Mouse (Mus musculus) MEL (cell line): ENCODE results near the gene Usp39. TPM values are rescaled to one million over a fixed set of nuclear protein-coding genes. Genes with fewer than 3 reads are reported as not detected.

Experiments
- DNase-seq: peaks from one replicate; pipeline ENCODE4 v3.0.0; 2011; ENCODE audit warnings: low read depth, low spot score
- H3K27ac ChIP-seq: 2 replicates; pipeline ENCODE4 v1.5.1; 2012; ENCODE audit warnings: low read depth, mild to moderate bottlenecking, control low read depth, low read length, moderate library complexity; ENCODE audit not compliant: control insufficient read depth
- H3K27me3 ChIP-seq, 2 experiments: fragments of 150-350 bp in 1 of 2; sonication (generic) in 1 of 2; 2 replicates each; pipeline ENCODE4 v1.6.1; 2012; ENCODE audit warnings: low read length in 2 of 2, mild to moderate bottlenecking in 2 of 2, improper control_type of control experiment in 1 of 2, moderate library complexity in 1 of 2; ENCODE audit not compliant: insufficient read depth in 2 of 2, control insufficient read depth in 1 of 2
- H3K36me3 ChIP-seq, 2 experiments: 2 replicates each; pipeline ENCODE4 v1.6.1; 2012 to 2014; ENCODE audit warnings: low read length in 2 of 2, improper control_type of control experiment in 1 of 2, inconsistent platforms in 1 of 2, mild to moderate bottlenecking in 1 of 2; ENCODE audit not compliant: insufficient read depth in 2 of 2, control insufficient read depth in 1 of 2
- H3K4me1 ChIP-seq, 2 experiments: fragments of 150-350 bp in 1 of 2; sonication (generic) in 1 of 2; 2 replicates each; pipeline ENCODE4 v1.6.1; 2012; ENCODE audit warnings: low read length in 2 of 2, improper control_type of control experiment in 1 of 2, mild to moderate bottlenecking in 1 of 2; ENCODE audit not compliant: insufficient read depth in 2 of 2, control insufficient read depth in 1 of 2
- H3K4me3 ChIP-seq, 2 experiments: fragments of 150-350 bp in 1 of 2; sonication (generic) in 1 of 2; 2 replicates each; pipeline ENCODE4 v1.5.1; 2012; ENCODE audit warnings: low read depth in 2 of 2, low read length in 2 of 2, mild to moderate bottlenecking in 2 of 2, moderate library complexity in 2 of 2, control low read depth in 1 of 2, improper control_type of control experiment in 1 of 2; ENCODE audit not compliant: control insufficient read depth in 1 of 2, insufficient read depth in 1 of 2
- H3K79me2 ChIP-seq: 2 replicates; pipeline ENCODE4 v1.6.1; 2012; ENCODE audit warnings: mild to moderate bottlenecking, low read length, moderate library complexity; ENCODE audit not compliant: control insufficient read depth, poor library complexity, insufficient read depth
- H3K9ac ChIP-seq: 2 replicates; pipeline ENCODE4 v1.6.1; 2012; ENCODE audit warnings: low read depth, mild to moderate bottlenecking, control low read depth, low read length, moderate library complexity; ENCODE audit not compliant: control insufficient read depth, poor library complexity, severe bottlenecking
- H3K9me3 ChIP-seq: fragments of 150-350 bp; sonication (generic); replicated peaks from 2 replicates; pipeline ENCODE4 v1.6.1; 2012; ENCODE audit warnings: mild to moderate bottlenecking, low read length, improper control_type of control experiment, moderate library complexity; ENCODE audit not compliant: insufficient read depth
- BHLHE40 ChIP-seq: IDR thresholded peaks from 2 replicates; pipeline ENCODE4 v1.6.1; 2012; ENCODE audit warnings: low read depth, mild to moderate bottlenecking, inconsistent platforms, low read length, improper control_type of control experiment, borderline replicate concordance
- CHD1 ChIP-seq: IDR thresholded peaks from 2 replicates; pipeline ENCODE4 v1.6.1; 2012; ENCODE audit warnings: low read depth, mild to moderate bottlenecking, inconsistent platforms, low read length, improper control_type of control experiment
- CHD2 ChIP-seq: IDR thresholded peaks from 2 replicates; pipeline ENCODE4 v1.6.1; 2011; ENCODE audit warnings: low read length, improper control_type of control experiment
- E2F4 ChIP-seq: IDR thresholded peaks from 2 replicates; pipeline ENCODE4 v1.6.1; 2011; ENCODE audit warnings: low read depth, low read length, improper control_type of control experiment, borderline replicate concordance
- ETS1 ChIP-seq: IDR thresholded peaks from 2 replicates; pipeline ENCODE4 v1.6.1; 2012; ENCODE audit warnings: low read depth, mild to moderate bottlenecking, inconsistent platforms, low read length, improper control_type of control experiment, moderate library complexity
- JUND ChIP-seq: IDR thresholded peaks from 2 replicates; pipeline ENCODE4 v1.6.1; 2011; ENCODE audit warnings: low read depth, mild to moderate bottlenecking, improper control_type of control experiment, low read length
- MAFK ChIP-seq: IDR thresholded peaks from 2 replicates; pipeline ENCODE4 v1.6.1; 2011; ENCODE audit warnings: low read depth, mild to moderate bottlenecking, low read length, improper control_type of control experiment, borderline replicate concordance
- MAX ChIP-seq: IDR thresholded peaks from 2 replicates; pipeline ENCODE4 v1.6.1; 2011; ENCODE audit warnings: low read length, improper control_type of control experiment
- MAZ ChIP-seq: IDR thresholded peaks from 2 replicates; pipeline ENCODE4 v1.6.1; 2012; ENCODE audit warnings: low read depth, mild to moderate bottlenecking, inconsistent platforms, low read length, improper control_type of control experiment
- NRF1 ChIP-seq: IDR thresholded peaks from 2 replicates; pipeline ENCODE4 v1.6.1; 2014; ENCODE audit warnings: low read depth, mild to moderate bottlenecking, inconsistent platforms, low read length, improper control_type of control experiment, moderate library complexity; ENCODE audit not compliant: poor library complexity, insufficient read depth, severe bottlenecking
- POLR2A ChIP-seq, 2 experiments: IDR thresholded peaks; 2 replicates each; pipeline ENCODE4 v1.6.1; 2011 to 2012; ENCODE audit warnings: low read length in 2 of 2, mild to moderate bottlenecking in 2 of 2, control low read depth in 1 of 2, improper control_type of control experiment in 1 of 2, low read depth in 1 of 2, moderate library complexity in 1 of 2; ENCODE audit not compliant: control insufficient read depth in 1 of 2, insufficient read depth in 1 of 2, poor library complexity in 1 of 2
- POLR2AphosphoS2 ChIP-seq: IDR thresholded peaks from 2 replicates; pipeline ENCODE4 v1.6.1; 2011; ENCODE audit warnings: low read length, improper control_type of control experiment
- RCOR1 ChIP-seq: IDR thresholded peaks from 2 replicates; pipeline ENCODE4 v1.6.1; 2012; ENCODE audit warnings: low read depth, mild to moderate bottlenecking, inconsistent platforms, low read length, improper control_type of control experiment
- TBP ChIP-seq: IDR thresholded peaks from 2 replicates; pipeline ENCODE4 v1.8.0; 2011; ENCODE audit warnings: low read depth, low read length, improper control_type of control experiment
- ZNF384 ChIP-seq: IDR thresholded peaks from 2 replicates; pipeline ENCODE4 v1.6.1; 2012; ENCODE audit warnings: low read depth, mild to moderate bottlenecking, inconsistent platforms, low read length, improper control_type of control experiment
- polyA plus RNA-seq, 2 experiments: library from polyadenylated mRNA; stranded (reverse) in 1 of 2; unstranded in 1 of 2; fragments of >175 nt in 1 of 2; fragments of >200 nt in 1 of 2; gene quantifications; 2 replicates each; pipeline versions ENCODE4 v1.2.1 to v1.2.4; 2012; ENCODE audit warnings: low replicate concordance in 2 of 2, low read depth in 1 of 2; ENCODE audit not compliant: insufficient read length in 2 of 2, insufficient read depth in 1 of 2, missing spikeins in 1 of 2
- total RNA-seq: library from RNA; depleted of rRNA; stranded (reverse); fragments of 300-350 nt; gene quantifications from 2 replicates; pipeline ENCODE4 v1.2.3, GENCODE M21; 2012

Usp39 gene
- total and polyA plus RNA-seq, 3 experiments, result 103 to 106 TPM; not detected in 1

DNA sequence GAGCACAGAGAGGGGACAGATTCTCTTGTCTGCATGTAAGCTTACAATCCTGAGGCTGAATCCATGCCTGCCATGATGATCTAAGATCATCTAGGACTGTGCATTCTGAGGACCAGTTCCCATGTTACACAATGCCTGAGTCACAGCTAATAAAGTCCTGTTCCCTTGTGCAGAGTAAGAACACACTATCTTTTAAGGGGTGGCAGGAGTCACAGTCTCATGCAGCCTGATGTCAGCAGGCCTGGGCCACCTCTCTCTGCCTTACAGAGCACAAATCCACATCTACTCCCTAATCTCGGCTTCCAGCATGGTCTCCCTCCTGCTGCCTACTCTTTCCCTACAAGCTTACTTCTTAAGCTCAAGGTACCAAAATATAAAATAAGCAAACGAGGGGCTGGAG lies 29.6 kb downstream of the Usp39 start:
- TF ChIP-seq CHD1 (no peak), MAZ (no peak), ETS1 (no peak), POLR2AphosphoS2 (0 out of 2 replicates have a peak, but pooled peaks have one; percentile 27), MAFK (no peak), RCOR1 (no peak), JUND (no peak), E2F4 (no peak)
- TF ChIP-seq, all 39 proteins: peak for 1
- Histone ChIP-seq H3K4me3 (no peak overlapping the region), H3K4me1 (no peaks in the 10 kb centered on the region)

DNA sequence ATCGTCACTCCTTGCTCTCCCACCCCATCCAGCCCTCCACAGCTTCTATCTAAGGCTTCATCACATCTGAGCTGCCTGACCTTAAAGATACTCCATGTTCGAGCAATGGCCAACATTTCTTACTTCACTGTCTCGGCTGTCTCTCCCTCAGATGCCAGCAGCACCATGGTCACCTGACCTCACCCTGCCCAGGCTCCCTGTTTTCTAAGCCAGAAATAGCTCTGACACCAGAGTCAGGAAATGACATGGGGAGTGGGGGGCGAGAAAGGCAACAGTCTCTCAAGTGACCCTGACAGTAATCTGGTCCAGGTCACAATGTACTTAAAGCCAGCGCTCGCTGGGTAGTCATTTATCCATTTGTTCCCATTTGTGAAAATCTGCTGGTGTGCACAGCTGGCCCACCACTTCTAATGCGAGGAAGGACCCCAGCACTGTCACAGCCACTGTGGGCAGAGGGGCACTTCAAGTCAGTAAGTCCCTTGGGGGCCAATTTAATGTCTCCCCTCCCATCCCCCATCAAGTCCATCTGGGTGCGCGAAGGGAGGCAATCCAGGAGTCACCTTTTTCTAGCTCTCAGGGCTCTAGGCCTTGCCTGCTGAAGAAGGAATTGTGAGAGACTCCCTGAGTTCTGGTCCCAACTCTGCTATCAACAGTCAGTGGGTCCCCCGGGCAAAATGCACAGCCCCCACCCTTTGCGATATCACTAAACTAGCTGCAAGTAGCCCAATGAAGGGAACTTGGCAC lies 31.7 kb downstream of the Usp39 start:
- DNase-seq, result no peak
- Histone ChIP-seq H3K36me3 (no peaks in the 10 kb centered on the region; a peak in 2 of 4 replicates), H3K4me3 (no peak overlapping the region), H3K27me3 (no peaks in the 10 kb centered on the region)
- TF ChIP-seq CHD2 (no peak), RCOR1 (no peak), ZNF384 (no peak), NRF1 (no peak), TBP (no peak), MAX (no peak), POLR2A (IDR thresholded peaks at IDR 0.05; ENCODE audit: control insufficient read depth in 1 of 2, insufficient read depth in 1 of 2, low read depth in 1 of 2, low read length in 2 of 2, poor library complexity in 1 of 2) (no peak), BHLHE40 (no peak)
- TF ChIP-seq, all 39 proteins: peak for 0
- no peaks in the 10 kb centered on the region for H3K79me2 ChIP-seq
- H3K27ac ChIP-seq, result no peak overlapping the region
- no peak overlapping the region for H3K9ac ChIP-seq
- no peaks in the 10 kb centered on the region for H3K4me1 ChIP-seq
- H3K9me3 ChIP-seq, result no peaks in the 10 kb centered on the region

More for the DNA sequence above, 29.6 kb downstream of the Usp39 start:
- DNase-seq, result no peak
- H3K36me3 ChIP-seq, result peaks cover 0 to 13% of the 10 kb centered on the region in 2 experiments; a peak in 2 of 4 replicates
- no peaks in the 10 kb centered on the region for H3K79me2 ChIP-seq
- no peak overlapping the region for H3K9ac ChIP-seq
- H3K27me3 ChIP-seq, result no peaks in the 10 kb centered on the region
- no peak overlapping the region for H3K27ac ChIP-seq
- no peaks in the 10 kb centered on the region for H3K9me3 ChIP-seq
